Mouse (Mus musculus) testis, adult 2 months (tissue): ENCODE data around the gene Mrpl14.

Experiments used
- CTCF ChIP-seq: fragments of 200-500 bp; IDR thresholded peaks from 2 replicates; pipeline ENCODE4 v1.5.1; 2012; ENCODE audit warnings: low read depth, mild to moderate bottlenecking, inconsistent platforms, low read length, moderate library complexity; ENCODE audit not compliant: control insufficient read depth, insufficient read depth, insufficient replicate concordance
- POLR2A ChIP-seq: fragments of 200-500 bp; IDR thresholded peaks from 2 replicates; pipeline ENCODE4 v1.6.1; 2012; ENCODE audit warnings: low read depth, mild to moderate bottlenecking, inconsistent platforms, low read length, moderate library complexity; ENCODE audit not compliant: control insufficient read depth

- TF ChIP-seq CTCF (no peak), POLR2A (no peak)
Measured at GRCm38 (mm10) chr17:45706796-45707195, 20.7 kb downstream of the Mrpl14 start.
